ENCODE assay signal across 10 mouse cellular contexts in the genomic region with DNA sequence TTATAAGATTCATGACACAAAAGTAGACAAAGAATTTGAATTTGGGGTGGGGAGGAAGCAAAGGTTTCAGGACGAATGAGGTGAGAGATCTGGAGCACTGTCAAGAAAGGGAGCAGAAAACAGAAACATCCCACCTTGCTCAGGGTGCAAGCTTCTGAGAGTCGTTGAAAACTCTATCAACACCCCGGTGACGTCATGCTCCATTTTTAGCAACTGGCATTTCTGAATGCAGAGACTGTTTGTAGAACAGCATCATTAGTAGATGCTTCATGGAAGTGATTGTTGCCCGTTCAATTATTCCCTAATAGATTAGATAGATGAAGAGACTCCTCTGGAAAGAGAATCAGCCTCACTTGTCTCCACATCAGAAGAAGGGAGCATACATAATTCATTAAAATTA. TPM values are rescaled to one million over a fixed set of nuclear protein-coding genes. Genes with fewer than 3 reads are reported as not detected.
DNase-seq lines count a peak whose midpoint lies in the region; ATAC-seq and TF ChIP-seq lines count a peak whose summit lies in the region.
"Had no signal": no experiment of that assay in that cellular context is flagged by ENCODE, and none has a peak within 500 bp of the region (broad histone marks: within the 10 kb centered on the region; RNA-seq: fewer than 3 reads in every experiment).

No protein-coding gene starts in this region.

- H3K4me2 ChIP-seq in heart, postnatal 0 days (ENCODE audit: low read depth, low read length) = 0 out of 2 replicates have a peak overlapping the region, but pooled peaks have one; percentile 12
- no peak overlapping the region for H3K4me2 ChIP-seq in midbrain, embryonic 13.5 days (replicated peaks)
- H3K4me2 ChIP-seq in midbrain, embryonic 11.5 days = no peak overlapping the region
- H3K4me2 ChIP-seq in liver, postnatal 0 days (ENCODE audit: low read depth, low read length) = no peak overlapping the region
- H3K4me2 ChIP-seq: embryonic facial prominence, embryonic 12.5 days; lung, embryonic 15.5 days had no signal

- H3K9ac ChIP-seq in heart, postnatal 0 days (replicated peaks; ENCODE audit: low read depth, low read length) = no peak overlapping the region
- H3K9ac ChIP-seq in midbrain, embryonic 13.5 days (replicated peaks) = no peak overlapping the region
- no peak overlapping the region for H3K9ac ChIP-seq in midbrain, embryonic 11.5 days (ENCODE audit: low read length)
- no peak overlapping the region for H3K9ac ChIP-seq in liver, postnatal 0 days (replicated peaks)
- H3K9ac ChIP-seq: embryonic facial prominence, embryonic 12.5 days; lung, embryonic 15.5 days had no signal

- no peaks in the 10 kb centered on the region for H3K36me3 ChIP-seq in heart, postnatal 0 days (replicated peaks; ENCODE audit: control insufficient read depth, insufficient read depth, low read length)
- H3K36me3 ChIP-seq in midbrain, embryonic 13.5 days = no peaks in the 10 kb centered on the region
- no peaks in the 10 kb centered on the region for H3K36me3 ChIP-seq in midbrain, embryonic 11.5 days (ENCODE audit: control insufficient read depth, insufficient read depth, low read length)
- H3K36me3 ChIP-seq in liver, postnatal 0 days (replicated peaks; ENCODE audit: insufficient read depth, low read length) = no peaks in the 10 kb centered on the region
- H3K36me3 ChIP-seq: embryonic facial prominence, embryonic 12.5 days; lung, embryonic 15.5 days had no signal

- intact Hi-C loops in heart, postnatal 25 days (cut with DNase I) = no loop called here

- WGBS in heart, postnatal 0 days = 14% methylated on average over 5 of the region's 5 CpGs
- 74% methylated on average over 5 of the region's 5 CpGs for WGBS in midbrain, embryonic 13.5 days
- WGBS in midbrain, embryonic 11.5 days = 84% methylated on average over 5 of the region's 5 CpGs
- 64% methylated on average over 5 of the region's 5 CpGs for WGBS in liver, postnatal 0 days (ENCODE audit: insufficient replicate concordance)

- H3K4me1 ChIP-seq in heart, postnatal 0 days (ENCODE audit: control insufficient read depth, insufficient read depth) = peaks cover 14% of the 10 kb centered on the region
- 0 out of 2 replicates have a peak, but pooled peaks cover 12% of the 10 kb centered on the region for H3K4me1 ChIP-seq in midbrain, embryonic 13.5 days (replicated peaks)
- peaks cover 4% of the 10 kb centered on the region for H3K4me1 ChIP-seq in midbrain, embryonic 11.5 days (ENCODE audit: control insufficient read depth, insufficient read depth, low read length)
- no peaks in the 10 kb centered on the region for H3K4me1 ChIP-seq in liver, postnatal 0 days (ENCODE audit: insufficient read depth)
- H3K4me1 ChIP-seq: embryonic facial prominence, embryonic 12.5 days had no signal

- no peak overlapping the region for H3K4me3 ChIP-seq in heart, postnatal 0 days (ENCODE audit: low read depth, low read length)
- H3K4me3 ChIP-seq in midbrain, embryonic 13.5 days (replicated peaks) = no peak overlapping the region
- H3K4me3 ChIP-seq in midbrain, embryonic 11.5 days (ENCODE audit: low read depth, low read length) = no peak overlapping the region
- H3K4me3 ChIP-seq in liver, postnatal 0 days (ENCODE audit: low read depth, low read length) = no peak overlapping the region
- H3K4me3 ChIP-seq: embryonic facial prominence, embryonic 12.5 days; lung, embryonic 15.5 days had no signal

- no peaks in the 10 kb centered on the region for H3K9me3 ChIP-seq in heart, postnatal 0 days (replicated peaks; ENCODE audit: control insufficient read depth, low read length)
- H3K9me3 ChIP-seq in midbrain, embryonic 13.5 days = no peaks in the 10 kb centered on the region
- no peaks in the 10 kb centered on the region for H3K9me3 ChIP-seq in midbrain, embryonic 11.5 days (ENCODE audit: control insufficient read depth, low read length)
- H3K9me3 ChIP-seq in liver, postnatal 0 days (ENCODE audit: low read length) = no peaks in the 10 kb centered on the region
- H3K9me3 ChIP-seq: embryonic facial prominence, embryonic 12.5 days; lung, embryonic 15.5 days had no signal

- DNase-seq in cerebellum, postnatal 25 days = peak; percentile 41 to 67
- DNase-seq in cerebellum, postnatal 10 days = no peak
- peak; percentile 64 for DNase-seq in heart, postnatal 0 days (ENCODE audit: low spot score)
- no peak for DNase-seq in heart, postnatal 25 days (ENCODE audit: low spot score)
- no peak for DNase-seq in midbrain, embryonic 11.5 days (ENCODE audit: low spot score, missing footprints)
- no peak for DNase-seq in liver, postnatal 0 days
- DNase-seq in Muller cell, postnatal 12 days (ENCODE audit: inconsistent ontology term) = no peak

- no peak for TF ChIP-seq CTCF in heart, postnatal 0 days (IDR thresholded peaks at IDR 0.05; ENCODE audit: low read depth)
- TF ChIP-seq CTCF in liver, postnatal 0 days (IDR thresholded peaks at IDR 0.05; ENCODE audit: low read depth) = no peak

- H3K27ac ChIP-seq in heart, postnatal 0 days (ENCODE audit: low read depth) = 0 out of 2 replicates have a peak overlapping the region, but pooled peaks have one; percentile 23
- 0 out of 2 replicates have a peak overlapping the region, but pooled peaks have one; percentile 9 for H3K27ac ChIP-seq in midbrain, embryonic 13.5 days
- H3K27ac ChIP-seq in midbrain, embryonic 11.5 days (ENCODE audit: low read depth, low read length) = no peak overlapping the region
- no peak overlapping the region for H3K27ac ChIP-seq in liver, postnatal 0 days (ENCODE audit: low read depth)
- H3K27ac ChIP-seq: embryonic facial prominence, embryonic 12.5 days; lung, embryonic 15.5 days had no signal

- H3K27me3 ChIP-seq in heart, postnatal 0 days (ENCODE audit: control insufficient read depth, insufficient read depth, low read length) = no peaks in the 10 kb centered on the region
- H3K27me3 ChIP-seq in midbrain, embryonic 13.5 days = no peaks in the 10 kb centered on the region
- no peaks in the 10 kb centered on the region for H3K27me3 ChIP-seq in midbrain, embryonic 11.5 days (ENCODE audit: control insufficient read depth, insufficient read depth, low read length)
- no peaks in the 10 kb centered on the region for H3K27me3 ChIP-seq in liver, postnatal 0 days (ENCODE audit: insufficient read depth, low read length)
- H3K27me3 ChIP-seq: embryonic facial prominence, embryonic 12.5 days; lung, embryonic 15.5 days had no signal

- no peak for ATAC-seq in heart, postnatal 0 days (ENCODE audit: insufficient read depth, low read depth)
- no peak for ATAC-seq in midbrain, embryonic 13.5 days
- no peak for ATAC-seq in midbrain, embryonic 11.5 days (ENCODE audit: low FRiP score)
- no peak for ATAC-seq in liver, postnatal 0 days

- TF ChIP-seq EP300 in heart, postnatal 0 days (IDR thresholded peaks at IDR 0.05; ENCODE audit: low read depth) = no peak
- TF ChIP-seq EP300 in liver, postnatal 0 days (IDR thresholded peaks at IDR 0.05; ENCODE audit: low read depth) = no peak

RNA-seq across cellular contexts. Expression of a gene that starts 38.6 kb away (rescaled TPM):
- total RNA-seq in heart, postnatal 0 days (2014; rRNA removed; ENCODE audit: low replicate concordance) = 60.4 and 61.7 TPM in 2 replicates
- 39.5 and 40.3 TPM in 2 replicates for polyA plus RNA-seq in heart, postnatal 0 days (2015; fragmentation: Nextera tagmentation; extraction: Ambion mirVana)
- total RNA-seq in heart, postnatal 25 days (2021) = 100 to 1,000 TPM; 127 to 163 TPM
- 62.4 and 64.5 TPM in 2 replicates for polyA plus RNA-seq in midbrain, embryonic 13.5 days (2015; fragmentation: Nextera tagmentation; extraction: Ambion mirVana)
- polyA plus RNA-seq in midbrain, embryonic 11.5 days (2014; fragmentation: Nextera tagmentation; extraction: Ambion mirVana) = 24.9 and 26.1 TPM in 2 replicates
- polyA plus RNA-seq in liver, postnatal 0 days (2015; fragmentation: Nextera tagmentation; extraction: Ambion mirVana) = 24.0 and 25.5 TPM in 2 replicates

Comparison
In these comparisons a context has a peak if more than half of its experiments do, and no peak if none do; other contexts are left out.
1. DNase-seq: peak in cerebellum, postnatal 25 days (2 of 2) and heart, postnatal 0 days (single experiment); none in cerebellum, postnatal 10 days (0 of 2), heart, postnatal 25 days (single experiment), midbrain, embryonic 11.5 days (single experiment), liver, postnatal 0 days (single experiment) and Muller cell, postnatal 12 days (single experiment).
2. H3K27ac ChIP-seq: peak in heart, postnatal 0 days (single experiment) and midbrain, embryonic 13.5 days (single experiment); none in midbrain, embryonic 11.5 days (single experiment) and liver, postnatal 0 days (single experiment).